Mouse (Mus musculus) forebrain, embryonic 13.5 days (tissue): Measurements from ENCODE around the gene Grap2. TPM values are rescaled to one million over a fixed set of nuclear protein-coding genes. Genes with fewer than 3 reads are reported as not detected.
"Not testable (repeated sequence)": the region's sequence is repeated elsewhere in the genome, so short reads cannot be mapped to it uniquely, and the experiment has no call there.

Experiments
- ATAC-seq: fragments of 200-750 bp; cut with Nextera tagmentation; 2 replicates; pipeline ENCODE4 v1.8.0; 2017
- H3K27ac ChIP-seq: fragments of 300-500 bp; sonication (generic); 2 replicates; pipeline ENCODE4 v1.5.1; 2015; ENCODE audit warnings: inconsistent platforms, mild to moderate bottlenecking, moderate library complexity
- H3K27me3 ChIP-seq: fragments of 300-500 bp; sonication (generic); 2 replicates; pipeline ENCODE4 v1.6.1; 2015; ENCODE audit warnings: mild to moderate bottlenecking, inconsistent platforms
- H3K36me3 ChIP-seq: fragments of 300-500 bp; sonication (generic); 2 replicates; pipeline ENCODE4 v1.6.1; 2015; ENCODE audit warnings: mild to moderate bottlenecking, inconsistent platforms; ENCODE audit not compliant: poor library complexity, severe bottlenecking
- H3K4me1 ChIP-seq: fragments of 300-500 bp; sonication (generic); 2 replicates; pipeline ENCODE4 v1.6.1; 2015; ENCODE audit warnings: inconsistent platforms
- H3K4me2 ChIP-seq: fragments of 300-500 bp; sonication (generic); 2 replicates; pipeline ENCODE4 v1.6.1; 2015; ENCODE audit warnings: inconsistent platforms, mild to moderate bottlenecking, moderate library complexity
- H3K4me3 ChIP-seq: fragments of 300-500 bp; sonication (generic); 2 replicates; pipeline ENCODE4 v1.5.1; 2015; ENCODE audit warnings: mild to moderate bottlenecking, inconsistent platforms
- H3K9ac ChIP-seq: fragments of 300-500 bp; sonication (generic); 2 replicates; pipeline ENCODE4 v1.6.1; 2015; ENCODE audit warnings: mild to moderate bottlenecking, inconsistent platforms
- H3K9me3 ChIP-seq: fragments of 300-500 bp; sonication (generic); replicated peaks from 2 replicates; pipeline ENCODE4 v1.6.1; 2016; ENCODE audit warnings: inconsistent platforms
- WGBS: fragments of 180-500 bp; shearing (Covaris S2); methylation state at CpG from one replicate; pipeline ENCODE4 v1.1.7; 2015; 5-methylcytosine and 5-hydroxymethylcytosine counted together
- polyA plus RNA-seq: library from polyadenylated mRNA; unstranded; fragments of >200 nt; fragmentation: Nextera tagmentation; extraction: Ambion mirVana; gene quantifications from 2 replicates; pipeline ENCODE4 v1.2.1, GENCODE M21; 2015

Gene Grap2
- polyA plus RNA-seq, 1 experiment from 2014 or later, result 0.26 TPM

GRCm38 (mm10) chr15:80570226-80570625 is 2.2 kb upstream of the Grap2 start:
- no peaks in the 10 kb centered on the region for H3K4me1 ChIP-seq
- H3K27me3 ChIP-seq, result no peaks in the 10 kb centered on the region
- no peak for ATAC-seq
- WGBS, result 92% methylated on average over 1 of the region's 1 CpGs
- no peak overlapping the region for H3K9ac ChIP-seq
- H3K4me3 ChIP-seq, result no peak overlapping the region
- no peaks in the 10 kb centered on the region for H3K9me3 ChIP-seq
- no peak overlapping the region for H3K4me2 ChIP-seq
- H3K27ac ChIP-seq, result no peak overlapping the region
- no peaks in the 10 kb centered on the region for H3K36me3 ChIP-seq

GRCm38 (mm10) chr15:80571611-80572010 is 783 bp upstream of the Grap2 start:
- 72% methylated on average over 7 of the region's 7 CpGs for WGBS
- no peak overlapping the region for H3K4me3 ChIP-seq

GRCm38 (mm10) chr15:80572811-80573520 is 572 bp downstream of the Grap2 start:
- no peak overlapping the region for H3K4me2 ChIP-seq
- H3K4me1 ChIP-seq, result peaks cover 17% of the 10 kb centered on the region
- no peak for ATAC-seq
- H3K9me3 ChIP-seq, result no peaks in the 10 kb centered on the region
- H3K27me3 ChIP-seq, result peaks cover 6% of the 10 kb centered on the region; the same call in 1 of the 2 replicates
- no peak overlapping the region for H3K4me3 ChIP-seq
- WGBS, result 83% methylated on average over 9 of the region's 9 CpGs
- no peak overlapping the region for H3K27ac ChIP-seq
- H3K36me3 ChIP-seq, result no peaks in the 10 kb centered on the region
- H3K9ac ChIP-seq, result no peak overlapping the region

More at GRCm38 (mm10) chr15:80571611-80572010, 783 bp upstream of the Grap2 start:
- H3K4me1 ChIP-seq, result peaks cover 4% of the 10 kb centered on the region; the same call in 1 of the 2 replicates
- no peak overlapping the region for H3K27ac ChIP-seq
- no peaks in the 10 kb centered on the region for H3K36me3 ChIP-seq
- no peaks in the 10 kb centered on the region for H3K9me3 ChIP-seq
- no peak overlapping the region for H3K9ac ChIP-seq
- peaks cover under 1% of the 10 kb centered on the region; the same call in 1 of the 2 replicates for H3K27me3 ChIP-seq
- ATAC-seq, result no peak
- H3K4me2 ChIP-seq, result no peak overlapping the region

DNA sequence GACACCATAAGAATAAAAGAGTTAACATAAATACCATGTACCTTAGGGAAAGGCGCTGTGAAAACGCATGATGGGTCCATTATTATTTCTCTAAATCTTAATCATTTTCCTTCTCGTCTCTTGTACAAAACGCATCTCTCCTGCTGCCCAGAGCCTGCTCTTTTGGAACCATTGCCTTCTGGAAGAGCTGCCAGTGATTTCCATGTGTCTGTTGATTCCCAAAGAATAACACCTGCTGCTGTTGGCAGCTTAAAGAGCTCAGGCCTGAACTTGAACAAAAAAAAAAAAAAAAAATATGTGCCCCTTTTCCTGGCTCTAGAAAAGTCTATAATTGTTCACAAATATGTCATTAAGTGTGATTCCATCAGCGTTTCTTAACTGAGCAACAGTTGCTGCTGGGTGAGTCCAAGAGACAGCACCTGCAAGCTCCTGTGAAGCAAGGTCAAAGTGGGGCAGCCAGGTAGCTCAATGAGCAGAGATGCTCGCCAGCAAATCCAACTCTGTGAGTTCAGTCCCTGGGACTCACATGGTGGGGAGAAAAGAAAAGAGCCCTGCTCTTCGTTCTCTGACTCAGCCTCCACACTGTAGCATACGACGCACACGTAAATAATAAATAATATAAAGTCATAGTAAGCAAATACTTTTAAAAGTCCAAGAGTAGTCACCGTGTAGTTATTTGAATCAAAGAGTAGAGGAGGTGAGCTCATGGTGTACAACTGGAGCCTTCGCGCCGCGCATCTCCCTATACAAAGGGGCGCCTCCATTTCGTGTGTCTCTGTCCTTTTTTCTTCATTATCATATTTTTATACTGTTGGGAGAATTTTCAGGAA is 2.0 kb downstream of the Grap2 start:
- no peak for ATAC-seq
- Histone ChIP-seq H3K4me3 (no peak overlapping the region), H3K9ac (no peak overlapping the region), H3K4me1 (peaks cover 20% of the 10 kb centered on the region), H3K4me2 (no peak overlapping the region), H3K27me3 (peaks cover 6% of the 10 kb centered on the region; the same call in 1 of the 2 replicates), H3K27ac (no peak overlapping the region), H3K36me3 (no peaks in the 10 kb centered on the region), H3K9me3 (no peaks in the 10 kb centered on the region)
- 91% methylated on average over 17 of the region's 17 CpGs for WGBS

DNA sequence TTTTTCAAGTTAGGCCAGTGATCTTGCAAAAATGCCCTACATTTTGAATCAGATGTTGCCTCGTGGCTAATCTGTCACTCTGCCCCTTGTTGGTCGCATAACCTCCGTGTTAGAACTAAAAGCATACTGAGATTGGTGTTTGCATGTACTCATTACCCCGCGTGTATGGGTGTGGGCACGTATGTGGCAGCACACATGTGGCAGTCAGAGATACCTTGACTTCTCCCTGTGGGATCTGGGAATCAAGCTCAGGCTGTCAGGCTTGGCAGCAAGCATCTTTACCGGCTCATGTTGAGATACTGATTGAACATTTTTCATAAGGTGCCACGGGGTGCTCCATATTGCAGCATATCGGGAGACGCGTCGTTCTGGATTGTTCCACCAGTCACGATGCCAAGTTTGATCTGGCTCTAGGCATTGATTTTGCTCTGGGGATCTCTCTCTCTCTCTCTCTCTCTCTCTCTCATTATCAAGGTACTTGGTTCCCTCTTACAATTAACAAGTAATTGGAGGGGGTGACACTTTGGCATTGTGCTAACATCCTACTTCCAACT is 3.5 kb downstream of the Grap2 start:
- 91% methylated on average over 13 of the region's 13 CpGs for WGBS
- Histone ChIP-seq H3K4me2 (no peak overlapping the region), H3K4me1 (peaks cover 20% of the 10 kb centered on the region), H3K36me3 (no peaks in the 10 kb centered on the region), H3K4me3 (no peak overlapping the region), H3K9me3 (no peaks in the 10 kb centered on the region), H3K27me3 (peaks cover 6% of the 10 kb centered on the region; the same call in 1 of the 2 replicates), H3K9ac (no peak overlapping the region), H3K27ac (no peak overlapping the region)
- no peak for ATAC-seq

GRCm38 (mm10) chr15:80576415-80576994 is 4.1 kb downstream of the Grap2 start:
- H3K9ac ChIP-seq, result no peak overlapping the region
- no peak overlapping the region for H3K27ac ChIP-seq
- H3K36me3 ChIP-seq, result no peaks in the 10 kb centered on the region
- no peak for ATAC-seq
- H3K9me3 ChIP-seq, result no peaks in the 10 kb centered on the region
- H3K27me3 ChIP-seq, result peaks cover 6% of the 10 kb centered on the region; the same call in 1 of the 2 replicates
- peaks cover 20% of the 10 kb centered on the region for H3K4me1 ChIP-seq
- H3K4me3 ChIP-seq, result no peak overlapping the region
- WGBS, result 86% methylated on average over 10 of the region's 11 CpGs
- H3K4me2 ChIP-seq, result no peak overlapping the region

DNA sequence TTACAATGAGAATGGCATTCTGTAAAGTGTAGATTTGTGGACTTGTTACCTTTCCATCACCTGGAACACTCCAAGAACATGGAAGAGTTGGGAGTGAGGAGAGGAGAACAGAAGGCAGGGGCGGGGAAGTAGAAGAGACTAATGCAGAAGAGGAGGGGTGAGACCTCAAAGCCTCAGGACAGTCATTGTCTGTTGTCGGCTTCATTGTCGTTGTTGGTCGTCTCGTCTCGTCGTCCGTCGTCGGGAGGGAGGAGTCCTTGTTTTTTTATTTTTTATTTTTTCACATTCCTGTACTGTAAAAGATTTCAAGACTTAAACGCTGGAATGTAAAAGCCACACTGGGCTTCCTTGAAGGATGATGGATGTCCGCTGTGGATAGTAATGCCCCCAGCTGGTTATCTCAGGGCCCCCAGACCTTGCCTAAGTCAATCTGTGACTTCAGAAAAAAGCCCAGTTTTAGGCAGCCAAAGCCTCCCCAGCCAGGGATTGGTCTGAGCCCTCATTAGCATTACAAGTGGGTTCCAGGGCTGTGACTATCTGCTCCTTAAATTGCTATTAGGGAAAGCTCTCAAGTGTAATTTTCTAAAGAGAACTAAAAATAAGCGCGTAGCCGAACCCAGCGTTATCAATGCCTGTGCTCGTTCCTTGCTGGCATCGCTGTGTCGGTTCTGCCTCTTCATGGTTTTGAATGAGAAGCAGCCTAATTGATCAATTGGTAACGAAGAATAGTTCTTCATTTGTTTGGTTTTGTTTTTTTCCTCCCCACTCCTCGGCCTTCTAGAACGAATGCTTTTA is 5.0 kb downstream of the Grap2 start:
- H3K4me2 ChIP-seq, result peak overlapping the region; percentile 47
- H3K27me3 ChIP-seq, result peaks cover 6% of the 10 kb centered on the region; the same call in 1 of the 2 replicates
- H3K27ac ChIP-seq, result no peak overlapping the region
- H3K9me3 ChIP-seq, result no peaks in the 10 kb centered on the region
- 3% methylated on average over 22 of the region's 22 CpGs for WGBS
- ATAC-seq, result no peak
- H3K4me1 ChIP-seq, result peaks cover 20% of the 10 kb centered on the region
- H3K36me3 ChIP-seq, result no peaks in the 10 kb centered on the region
- no peak overlapping the region for H3K9ac ChIP-seq
- H3K4me3 ChIP-seq, result 0 out of 2 replicates have a peak overlapping the region, but pooled peaks have one; percentile 1

GRCm38 (mm10) chr15:80579121-80579520 is 6.7 kb downstream of the Grap2 start:
- Histone ChIP-seq H3K4me2 (no peak overlapping the region), H3K4me1 (peaks cover 20% of the 10 kb centered on the region), H3K9me3 (no peaks in the 10 kb centered on the region), H3K9ac (no peak overlapping the region), H3K27ac (no peak overlapping the region), H3K4me3 (no peak overlapping the region), H3K36me3 (no peaks in the 10 kb centered on the region), H3K27me3 (peaks cover 6% of the 10 kb centered on the region; the same call in 1 of the 2 replicates)
- ATAC-seq, result no peak
- WGBS, result 77% methylated on average over 3 of the region's 3 CpGs

- not testable (repeated sequence) for H3K27ac ChIP-seq, H3K36me3 ChIP-seq, H3K9me3 ChIP-seq, H3K9ac ChIP-seq, ATAC-seq, H3K27me3 ChIP-seq, H3K4me2 ChIP-seq, H3K4me3 ChIP-seq
- H3K4me1 ChIP-seq, result peaks cover 20% of the 10 kb centered on the region
- WGBS, result 81% methylated on average over 1 of the region's 1 CpGs
These were observed 8.2 kb downstream of the Grap2 start for GRCm38 (mm10) chr15:80580585-80580984.

DNA sequence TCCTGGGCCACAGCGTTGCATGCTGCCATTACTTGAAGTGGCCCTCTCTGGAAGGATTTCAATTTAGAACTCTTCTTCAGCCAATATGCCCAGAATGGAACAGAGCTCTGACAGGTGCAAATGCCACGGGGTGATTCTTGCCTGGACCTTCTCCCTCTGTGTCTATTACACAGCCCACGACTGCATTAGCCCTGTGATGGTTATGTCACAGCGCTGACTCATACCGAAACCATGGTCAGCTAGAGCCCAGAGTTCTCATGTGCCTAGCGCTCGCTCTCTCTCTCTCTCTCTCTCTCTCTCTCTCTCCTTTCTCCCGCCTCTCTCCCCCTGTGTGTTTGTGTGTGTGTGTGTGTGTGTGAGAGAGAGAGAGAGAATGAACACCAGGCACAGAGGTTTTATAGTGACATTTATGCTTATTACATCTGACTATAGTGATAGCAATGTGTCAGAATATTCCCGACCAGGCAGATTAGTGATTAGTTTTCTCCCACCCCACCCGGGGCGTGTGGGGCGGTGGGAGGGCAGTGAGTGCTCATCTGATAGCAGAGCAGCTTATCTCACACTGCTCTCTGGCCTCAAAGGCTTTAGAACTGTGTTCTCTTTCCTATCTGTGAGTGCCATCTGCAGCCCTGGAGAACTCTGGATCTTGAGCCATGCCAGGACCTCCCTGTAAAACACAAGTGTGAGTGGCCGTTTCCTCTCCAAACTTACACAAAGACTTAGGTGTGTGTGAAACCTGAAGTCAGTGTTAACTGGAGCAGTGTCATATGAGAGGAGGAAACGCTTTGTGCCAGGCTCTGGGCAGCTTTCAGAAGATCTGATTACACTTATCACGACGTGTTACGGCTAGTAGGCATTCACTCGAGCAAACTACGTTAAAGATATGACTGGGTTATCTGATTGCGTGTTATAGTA is 10.4 kb downstream of the Grap2 start:
- no peak for ATAC-seq
- no peak overlapping the region for H3K9ac ChIP-seq
- H3K4me1 ChIP-seq, result peaks cover 9% of the 10 kb centered on the region
- no peaks in the 10 kb centered on the region for H3K36me3 ChIP-seq
- no peak overlapping the region for H3K4me3 ChIP-seq
- no peaks in the 10 kb centered on the region for H3K9me3 ChIP-seq
- no peaks in the 10 kb centered on the region for H3K27me3 ChIP-seq
- H3K27ac ChIP-seq, result no peak overlapping the region
- 83% methylated on average over 19 of the region's 20 CpGs for WGBS
- H3K4me2 ChIP-seq, result no peak overlapping the region
